Mouse (Mus musculus) limb, embryonic 14.5 days (tissue): ENCODE measurements around the gene Gm26920. TPM values are rescaled to one million over a fixed set of nuclear protein-coding genes. Genes with fewer than 3 reads are reported as not detected.

ENCODE experiments used
- ATAC-seq: fragments of 200-750 bp; cut with Nextera tagmentation; 2 replicates; pipeline ENCODE4 v1.8.0; 2017; ENCODE audit warnings: low read depth, moderate number of reproducible peaks, moderate TSS enrichment; ENCODE audit not compliant: low FRiP score
- DNase-seq: peaks from one replicate; pipeline ENCODE4 v3.0.0-alpha.2; 2015; ENCODE audit warnings: low spot score
- H3K27ac ChIP-seq: fragments of 300-500 bp; sonication (generic); replicated peaks from 2 replicates; pipeline ENCODE4 v1.5.1; 2014; ENCODE audit warnings: low read depth, mild to moderate bottlenecking, low read length, moderate library complexity, mixed read lengths
- H3K27me3 ChIP-seq: fragments of 300-500 bp; sonication (generic); 2 replicates; pipeline ENCODE4 v1.6.1; 2014; ENCODE audit warnings: low read length, mixed read lengths; ENCODE audit not compliant: control insufficient read depth, insufficient read depth
- H3K36me3 ChIP-seq: fragments of 300-500 bp; sonication (generic); 2 replicates; pipeline ENCODE4 v1.6.1; 2014; ENCODE audit warnings: mild to moderate bottlenecking, low read length, moderate library complexity, mixed read lengths; ENCODE audit not compliant: control insufficient read depth, insufficient read depth
- H3K4me1 ChIP-seq: fragments of 300-500 bp; sonication (generic); 2 replicates; pipeline ENCODE4 v1.6.1; 2014; ENCODE audit warnings: antibody characterized with exemption, low read length, mixed read lengths; ENCODE audit not compliant: control insufficient read depth, insufficient read depth
- H3K4me2 ChIP-seq: fragments of 300-500 bp; sonication (generic); replicated peaks from 2 replicates; pipeline ENCODE4 v1.6.1; 2014; ENCODE audit warnings: low read depth, mild to moderate bottlenecking, low read length, moderate library complexity; ENCODE audit not compliant: severe bottlenecking
- H3K4me3 ChIP-seq: fragments of 300-500 bp; sonication (generic); replicated peaks from 2 replicates; pipeline ENCODE4 v1.5.1; 2014; ENCODE audit warnings: low read length
- H3K9ac ChIP-seq: fragments of 300-500 bp; sonication (generic); 2 replicates; pipeline ENCODE4 v1.6.1; 2014; ENCODE audit warnings: mild to moderate bottlenecking, low read depth, low read length, moderate library complexity; ENCODE audit not compliant: severe bottlenecking
- H3K9me3 ChIP-seq: fragments of 300-500 bp; sonication (generic); 2 replicates; pipeline ENCODE4 v1.6.1; 2016; ENCODE audit warnings: low read length; ENCODE audit not compliant: control insufficient read depth
- POLR2A ChIP-seq: fragments of 200-500 bp; IDR thresholded peaks from 2 replicates; pipeline ENCODE4 v1.8.0; 2012; ENCODE audit warnings: inconsistent platforms, mild to moderate bottlenecking, moderate library complexity, borderline replicate concordance; ENCODE audit not compliant: insufficient read depth, insufficient read length; ENCODE audit errors: extremely low read depth
- WGBS: fragments of 180-500 bp; shearing (Covaris S2); extraction: QIAGEN DNeasy Blood & Tissue Kit; methylation state at CpG from one replicate; pipeline ENCODE4 v1.1.7; 2014; 5-methylcytosine and 5-hydroxymethylcytosine counted together
- polyA plus RNA-seq, 2 experiments: library from polyadenylated mRNA; depleted of rRNA in 1 of 2; stranded (reverse) in 1 of 2; unstranded in 1 of 2; fragments of >200 nt; fragmentation: Nextera tagmentation in 1 of 2; extraction: Ambion mirVana in 1 of 2; gene quantifications; 2 replicates each; pipeline versions ENCODE4 v1.2.1 to v1.2.3; 2012 to 2014

The Gm26920 gene
- polyA plus RNA-seq (2012; rRNA removed), result 1.1 and 1.2 TPM in 2 replicates
- 3.5 and 3.6 TPM in 2 replicates for polyA plus RNA-seq (2014; fragmentation: Nextera tagmentation; extraction: Ambion mirVana)

- no peaks in the 10 kb centered on the region for H3K9me3 ChIP-seq
- H3K4me1 ChIP-seq, result peaks cover 16% of the 10 kb centered on the region; the same call in 1 of the 2 replicates
- WGBS, result under 1% methylated on average over 40 of the region's 40 CpGs
- ATAC-seq, result peak; percentile 91
- peak within 1 kb of the TSS; percentile 79 for H3K27ac ChIP-seq
- H3K9ac ChIP-seq, result peak within 1 kb of the TSS; percentile 75
- no peaks in the 10 kb centered on the region for H3K27me3 ChIP-seq
- peak within 1 kb of the TSS; percentile 80 for H3K4me2 ChIP-seq
- TF ChIP-seq POLR2A, result peak; percentile 89; the same call in 1 of the 2 replicates
- H3K36me3 ChIP-seq, result peaks cover 15% of the 10 kb centered on the region
- H3K4me3 ChIP-seq, result peak within 1 kb of the TSS; percentile 66
- peak; percentile 99 for DNase-seq
These were observed at the start of gene Gm26920, which contains the start of gene Zfp566 for GRCm38 (mm10) chr7:30090092-30090969. Gene Gm26920, minus strand, starts transcription at chr7:30090410. Gene Zfp566, minus strand, starts transcription at chr7:30090527.

- H3K27ac ChIP-seq, result no peak overlapping the region
- TF ChIP-seq POLR2A, result no peak
- DNase-seq (no peak), ATAC-seq (no peak)
- H3K9me3 ChIP-seq, result no peaks in the 10 kb centered on the region
- no peak overlapping the region for H3K9ac ChIP-seq
- H3K4me1 ChIP-seq, result no peaks in the 10 kb centered on the region
- 93% methylated on average over 10 of the region's 10 CpGs for WGBS
- H3K4me3 ChIP-seq, result no peak overlapping the region
- no peak overlapping the region for H3K4me2 ChIP-seq
- peaks cover 60% of the 10 kb centered on the region for H3K36me3 ChIP-seq
- no peaks in the 10 kb centered on the region for H3K27me3 ChIP-seq
These were observed 46.6 kb upstream of the Gm26920 start for GRCm38 (mm10) chr7:30136826-30137225.

GRCm38 (mm10) chr7:30132396-30132795 lies 42.2 kb upstream of the Gm26920 start:
- ATAC-seq, result no peak
- 88% methylated on average over 4 of the region's 4 CpGs for WGBS

GRCm38 (mm10) chr7:30129900-30130299 lies 39.7 kb upstream of the Gm26920 start:
- 96% methylated on average over 8 of the region's 8 CpGs for WGBS

More at GRCm38 (mm10) chr7:30132396-30132795, 42.2 kb upstream of the Gm26920 start:
- Histone ChIP-seq H3K4me1 (no peaks in the 10 kb centered on the region), H3K36me3 (peaks cover 77% of the 10 kb centered on the region), H3K4me3 (no peak overlapping the region), H3K9ac (no peak overlapping the region), H3K4me2 (no peak overlapping the region), H3K9me3 (no peaks in the 10 kb centered on the region), H3K27me3 (no peaks in the 10 kb centered on the region), H3K27ac (no peak overlapping the region)
- DNase-seq, result no peak
- no peak for TF ChIP-seq POLR2A

GRCm38 (mm10) chr7:30122188-30122530 lies 31.9 kb upstream of the Gm26920 start:
- H3K9ac ChIP-seq, result peak overlapping the region; percentile 72
- ATAC-seq, result peak; percentile 19; the same call in 1 of the 2 replicates
- peak overlapping the region; percentile 85 for H3K4me2 ChIP-seq
- TF ChIP-seq POLR2A, result no peak
- H3K4me1 ChIP-seq, result peaks cover 6% of the 10 kb centered on the region; the same call in 1 of the 2 replicates
- H3K4me3 ChIP-seq, result peak overlapping the region; percentile 73
- DNase-seq, result peak; percentile 17
- no peaks in the 10 kb centered on the region for H3K27me3 ChIP-seq
- peak overlapping the region; percentile 75 for H3K27ac ChIP-seq
- no peaks in the 10 kb centered on the region for H3K9me3 ChIP-seq
- 4% methylated on average over 15 of the region's 15 CpGs for WGBS
- H3K36me3 ChIP-seq, result peaks cover 9% of the 10 kb centered on the region; the same call in 1 of the 2 replicates

More at GRCm38 (mm10) chr7:30129900-30130299, 39.7 kb upstream of the Gm26920 start:
- ATAC-seq (no peak), DNase-seq (no peak)
- Histone ChIP-seq H3K27me3 (no peaks in the 10 kb centered on the region), H3K4me2 (no peak overlapping the region), H3K4me1 (no peaks in the 10 kb centered on the region), H3K27ac (no peak overlapping the region), H3K4me3 (no peak overlapping the region), H3K36me3 (peaks cover 74% of the 10 kb centered on the region), H3K9me3 (no peaks in the 10 kb centered on the region), H3K9ac (no peak overlapping the region)
- TF ChIP-seq POLR2A, result no peak
